Mouse (Mus musculus) embryonic stem cell, embryonic (primary cell): ENCODE results near the gene Ptcd2.

ENCODE experiments used
- CTCF ChIA-PET, 4 experiments: fragments of 300-600 bp in 2 of 4; fragments of 350-600 bp in 2 of 4; sonication (Branson Sonifier 250); formaldehyde crosslinking; loops; one replicate each; lab custom pipeline; 2022; ENCODE audit warnings: inconsistent platforms in 2 of 4; lab: Charles Lee
- POLR2A ChIA-PET, 4 experiments: fragments of 300-600 bp in 2 of 4; fragments of 350-600 bp in 2 of 4; sonication (Branson Sonifier 250); formaldehyde crosslinking; loops; one replicate each; lab custom pipeline; 2022; ENCODE audit warnings: antibody characterized with exemption in 4 of 4, inconsistent platforms in 1 of 4; lab: Charles Lee

Gene Ptcd2

DNA sequence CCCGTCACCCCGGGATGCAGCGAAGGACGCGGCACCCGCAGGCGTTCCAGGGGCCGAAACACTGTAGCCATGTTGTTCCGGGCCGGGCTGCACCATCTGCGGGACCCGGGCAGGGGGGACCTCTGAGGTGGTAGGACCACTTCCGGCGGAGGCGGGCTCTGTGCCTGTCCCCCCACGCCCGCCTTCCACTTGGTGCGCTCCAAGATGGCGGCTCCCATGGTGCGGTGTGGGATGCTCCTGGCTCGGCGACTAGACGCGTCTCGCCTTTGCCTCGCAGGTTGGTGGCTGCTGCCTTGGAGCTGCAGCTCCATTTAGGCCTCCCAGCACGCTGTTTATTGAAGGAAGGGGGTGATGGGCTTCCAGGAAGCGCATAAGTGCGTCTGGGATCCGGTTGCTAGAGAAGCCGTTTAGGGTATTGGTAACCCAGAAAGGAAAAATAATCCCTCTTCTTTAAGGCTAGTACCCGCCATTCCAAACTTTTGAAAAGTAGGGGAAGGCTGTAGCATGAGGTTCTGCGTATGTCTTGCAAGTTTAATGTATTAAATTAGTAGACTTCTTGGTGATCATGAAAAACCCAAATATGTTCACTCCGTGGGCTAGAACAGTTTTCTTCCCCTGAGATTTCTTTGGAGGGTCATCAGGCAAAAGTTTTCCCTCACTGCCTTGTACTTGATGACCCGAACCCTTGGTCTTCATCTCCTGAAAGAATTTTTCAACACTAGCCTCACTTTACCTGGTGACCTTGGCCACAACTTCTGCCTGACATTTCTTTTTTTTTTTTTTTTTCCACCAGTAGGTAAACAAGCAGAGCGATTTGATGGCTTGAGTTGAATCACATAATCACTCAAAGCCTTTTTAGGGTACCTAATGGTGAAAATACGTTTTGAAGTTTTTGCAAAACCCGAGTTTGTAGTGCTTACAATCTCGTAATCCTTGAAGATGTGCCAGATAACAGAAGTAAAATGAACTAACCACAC is at the start of gene Ptcd2, which contains the start of gene Mrps27:
Gene Ptcd2, minus strand, starts transcription at position 107 of the 977 bp plus-strand sequence.
Gene Mrps27, plus strand, starts transcription at position 188 of the 977 bp plus-strand sequence.
- CTCF ChIA-PET, result interaction anchor here in 2 of 4 experiments (1.1 to 1.6 kb wide), 3 partner anchors 8 to 98 kb away, joined by 3 read pairs; no protein-coding TSS in a partner anchor
- POLR2A ChIA-PET, result interaction anchor here in 2 of 4 experiments (1.0 to 2.3 kb wide), 8 partner anchors 8 to 40 kb away, joined by 3 to 15 read pairs (median 3); no protein-coding TSS in a partner anchor

- ChIA-PET POLR2A (interaction anchor here in 1 of 4 experiments (1.3 kb wide), 1 partner anchor 16 kb away, joined by 6 read pairs; no protein-coding TSS in a partner anchor), CTCF (interaction anchor here in 2 of 4 experiments (0.8 to 1.2 kb wide), 2 partner anchors 18 to 120 kb away, joined by 3 read pairs; no protein-coding TSS in a partner anchor)
Observed at GRCm38 (mm10) chr13:99393128-99393527, 48.6 kb upstream of the Ptcd2 start.

DNA sequence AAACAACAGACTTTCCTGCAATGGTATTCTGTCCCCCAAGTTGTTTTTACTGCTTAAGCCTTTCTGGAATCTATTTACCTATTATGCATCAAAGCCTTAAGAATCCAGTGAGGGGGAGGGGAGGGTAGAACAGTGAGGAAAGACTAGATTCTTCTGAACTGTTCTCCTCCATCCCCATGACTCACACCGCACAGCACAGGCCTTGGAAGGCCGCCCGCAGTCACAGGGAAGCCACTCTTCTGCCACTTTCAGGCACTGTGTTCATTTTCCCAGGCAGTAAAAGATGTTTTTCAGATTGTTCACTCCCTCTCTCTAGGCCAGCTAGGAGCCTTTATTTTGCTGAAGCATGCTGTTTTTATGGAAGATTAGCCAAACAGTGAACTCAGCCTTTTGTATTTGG is 46.9 kb upstream of the Ptcd2 start:
- CTCF ChIA-PET, result interaction anchor here in 2 of 4 experiments (0.5 to 1.9 kb wide), 3 partner anchors 16 to 169 kb away, joined by 3 to 6 read pairs (median 5); no protein-coding TSS in a partner anchor

DNA sequence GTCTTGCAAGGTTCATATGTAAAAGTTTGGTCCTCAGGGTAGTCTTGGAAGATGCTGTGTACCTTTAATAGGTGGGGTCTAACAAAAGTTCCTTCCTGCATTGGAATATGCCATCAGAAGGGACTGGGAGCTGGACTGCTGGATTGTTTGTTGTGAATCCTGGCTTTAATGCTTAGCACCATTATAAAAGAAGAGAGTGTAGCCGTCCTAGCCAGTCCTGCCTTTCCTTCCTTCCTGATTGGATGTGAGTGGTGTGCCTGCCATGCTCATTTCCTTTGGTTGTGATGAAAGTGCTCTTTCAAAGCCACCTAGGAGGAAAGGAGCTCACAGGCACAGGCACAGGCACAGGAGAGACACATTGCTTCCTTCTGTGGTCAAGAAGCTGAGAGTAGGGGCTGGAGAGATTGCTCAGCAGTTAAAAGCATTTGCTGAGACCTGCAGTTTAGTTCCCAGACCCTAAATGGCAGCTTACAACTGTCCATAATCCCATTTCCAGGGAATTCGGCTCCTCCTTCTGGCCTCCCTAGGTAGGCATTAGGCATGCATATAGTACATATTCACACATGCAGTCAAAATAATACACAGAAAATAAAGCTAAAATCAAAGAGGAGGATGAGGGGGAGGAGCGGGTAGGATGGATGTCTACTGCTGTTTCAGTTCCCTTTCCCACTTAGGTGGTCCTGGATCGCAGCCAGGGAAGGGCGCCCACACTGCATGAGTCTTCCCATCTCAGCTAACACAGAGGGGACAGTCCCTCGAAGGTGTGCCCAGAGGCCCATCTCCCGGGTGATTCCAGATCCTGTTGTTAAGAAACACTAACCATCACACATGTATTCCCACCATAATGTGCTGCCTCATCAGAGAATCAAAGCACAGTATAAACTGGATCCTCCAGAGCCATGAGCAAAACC is 43.7 kb upstream of the Ptcd2 start:
- ChIA-PET CTCF (no interaction called here), POLR2A (no interaction called here)

More for the DNA sequence above, 46.9 kb upstream of the Ptcd2 start:
- POLR2A ChIA-PET, result interaction anchor here in 3 of 4 experiments (0.5 to 1.6 kb wide), 4 partner anchors 9 to 434 kb away, joined by 3 to 4 read pairs (median 4); no protein-coding TSS in a partner anchor

GRCm38 (mm10) chr13:99386341-99386740 is 41.8 kb upstream of the Ptcd2 start:
- CTCF ChIA-PET, result interaction anchor here in 1 of 4 experiments (0.5 kb wide), 1 partner anchor 67 kb away, joined by 6 read pairs; no protein-coding TSS in a partner anchor

DNA sequence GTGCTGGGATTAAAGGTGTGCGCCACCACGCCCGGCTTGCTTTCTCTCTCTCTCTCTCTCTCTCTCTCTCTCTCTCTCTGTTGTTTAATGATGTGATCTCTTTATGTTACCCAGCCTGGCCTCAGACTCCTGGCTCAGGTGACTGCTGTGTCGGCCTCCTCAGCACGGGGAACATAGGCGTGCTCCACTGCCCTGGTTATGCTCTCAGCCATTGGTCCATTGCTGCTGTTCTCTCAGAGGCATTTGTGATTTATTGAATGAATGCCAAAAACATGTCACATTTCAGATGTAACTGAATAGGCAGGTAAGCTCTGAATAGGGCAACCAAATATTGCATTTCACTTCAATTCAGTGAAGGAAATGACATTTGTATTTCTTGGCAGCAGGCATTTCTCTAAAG is 41.4 kb upstream of the Ptcd2 start:
- ChIA-PET CTCF (no interaction called here), POLR2A (interaction anchor here in 1 of 4 experiments (0.7 kb wide), 1 partner anchor 450 kb away, joined by 3 read pairs; no protein-coding TSS in a partner anchor)

More at GRCm38 (mm10) chr13:99386341-99386740, 41.8 kb upstream of the Ptcd2 start:
- POLR2A ChIA-PET, result no interaction called here

GRCm38 (mm10) chr13:99384555-99385203 is 40.2 kb upstream of the Ptcd2 start:
- POLR2A ChIA-PET, result interaction anchor here in 3 of 4 experiments (0.6 to 1.6 kb wide), 7 partner anchors 10 to 131 kb away, joined by 3 to 4 read pairs (median 4); no protein-coding TSS in a partner anchor

GRCm38 (mm10) chr13:99382373-99382772 is 37.9 kb upstream of the Ptcd2 start:
- POLR2A ChIA-PET, result interaction anchor here in 1 of 4 experiments (1.2 kb wide), 1 partner anchor 9 kb away, joined by 4 read pairs; no protein-coding TSS in a partner anchor
- CTCF ChIA-PET, result interaction anchor here in 1 of 4 experiments (0.9 kb wide), 1 partner anchor 29 kb away, joined by 3 read pairs; no protein-coding TSS in a partner anchor

More at GRCm38 (mm10) chr13:99384555-99385203, 40.2 kb upstream of the Ptcd2 start:
- CTCF ChIA-PET, result interaction anchor here in 3 of 4 experiments (1.5 to 2.1 kb wide), 4 partner anchors 9 to 32 kb away, joined by 5 to 14 read pairs (median 8); no protein-coding TSS in a partner anchor

DNA sequence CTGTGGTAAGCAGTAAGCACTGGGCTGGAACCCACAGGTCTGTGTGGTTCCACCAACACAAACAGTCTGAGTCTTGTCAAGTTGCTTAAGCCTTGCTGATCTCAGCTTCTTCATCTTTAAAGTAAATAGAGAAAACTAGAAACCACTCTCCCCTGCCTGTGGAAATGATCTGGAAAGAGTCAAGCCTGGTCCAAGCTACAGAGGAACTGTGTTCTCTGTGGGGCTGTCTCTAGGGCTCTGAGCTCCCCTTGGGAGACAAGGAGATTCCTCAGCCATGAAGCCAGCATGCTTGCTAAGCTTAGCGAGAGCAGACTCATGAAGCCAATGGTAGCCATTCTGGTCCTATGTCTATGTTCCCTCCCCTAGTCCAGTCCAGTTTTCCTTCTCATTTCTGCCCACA is 33.7 kb upstream of the Ptcd2 start:
- CTCF ChIA-PET, result interaction anchor here in 2 of 4 experiments (0.6 to 1.7 kb wide), 3 partner anchors 25 to 457 kb away, joined by 3 to 4 read pairs (median 3); no protein-coding TSS in a partner anchor

DNA sequence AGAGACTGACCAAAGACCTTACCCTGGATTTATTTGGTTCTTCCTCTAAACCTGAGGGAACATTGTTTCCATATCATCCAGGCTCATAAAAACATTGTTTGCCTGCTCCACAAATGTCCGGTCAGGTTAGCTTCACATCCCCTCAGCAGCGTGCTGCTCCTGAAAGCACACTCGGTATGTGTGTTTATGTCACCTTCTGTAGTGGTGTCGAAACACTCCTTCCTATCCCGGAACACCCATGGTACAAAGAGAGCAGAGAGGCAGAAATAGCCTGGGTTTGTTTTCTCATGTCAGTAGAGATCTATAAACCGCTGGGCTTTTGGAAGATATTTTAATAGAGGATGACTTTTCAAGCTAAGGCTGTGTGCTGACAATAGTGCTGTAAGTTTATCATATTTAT is 32.5 kb upstream of the Ptcd2 start:
- CTCF ChIA-PET, result interaction anchor here in 1 of 4 experiments (1.7 kb wide), 1 partner anchor 24 kb away, joined by 4 read pairs; no protein-coding TSS in a partner anchor
- POLR2A ChIA-PET, result interaction anchor here in 2 of 4 experiments (1.5 to 4.5 kb wide), 2 partner anchors 11 to 74 kb away, joined by 3 to 20 read pairs; no protein-coding TSS in a partner anchor

More for the DNA sequence above, 33.7 kb upstream of the Ptcd2 start:
- POLR2A ChIA-PET, result interaction anchor here in 1 of 4 experiments (1.3 to 4.5 kb wide), 2 partner anchors 12 to 25 kb away, joined by 4 to 20 read pairs; no protein-coding TSS in a partner anchor

GRCm38 (mm10) chr13:99375550-99375949 is 31.0 kb upstream of the Ptcd2 start:
- CTCF ChIA-PET, result interaction anchor here (0.5 to 1.9 kb wide), 60 partner anchors 8 to 1329 kb away, joined by 3 to 19 read pairs (median 3); partner anchors contain the start of gene Cartpt (in 1 of the 4)
- POLR2A ChIA-PET, result interaction anchor here (0.5 to 4.5 kb wide), 15 partner anchors 9 to 462 kb away, joined by 3 to 20 read pairs (median 3); no protein-coding TSS in a partner anchor

DNA sequence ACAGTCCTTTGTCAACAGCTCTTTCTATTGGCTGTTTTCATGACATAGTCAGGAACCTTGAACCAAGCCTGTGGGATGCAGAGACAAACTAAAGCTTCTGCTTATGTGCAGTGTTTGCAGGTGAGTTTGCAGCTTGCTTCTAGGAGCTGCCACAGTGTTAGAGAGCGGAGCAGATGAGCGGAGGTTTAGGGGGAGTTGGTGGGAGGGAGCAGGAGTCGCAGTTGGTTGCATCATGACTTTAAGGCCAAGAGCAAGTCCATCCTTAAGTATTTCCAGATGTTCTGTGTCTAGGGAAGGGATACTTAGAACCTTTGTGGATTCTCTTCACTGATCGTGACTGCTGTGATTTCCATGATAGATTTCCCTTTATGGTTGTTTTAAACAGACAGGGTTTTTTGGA is 29.7 kb upstream of the Ptcd2 start:
- CTCF ChIA-PET, result interaction anchor here in 3 of 4 experiments (0.6 to 1.9 kb wide), 9 partner anchors 12 to 468 kb away, joined by 3 to 15 read pairs (median 3); no protein-coding TSS in a partner anchor
- POLR2A ChIA-PET, result interaction anchor here in 2 of 4 experiments (1.0 to 4.5 kb wide), 4 partner anchors 8 to 101 kb away, joined by 3 to 20 read pairs (median 8); no protein-coding TSS in a partner anchor

- POLR2A ChIA-PET, result interaction anchor here in 3 of 4 experiments (0.7 to 2.4 kb wide), 4 partner anchors 16 to 102 kb away, joined by 3 to 11 read pairs (median 4); no protein-coding TSS in a partner anchor
- CTCF ChIA-PET, result interaction anchor here in 2 of 4 experiments (0.6 to 1.4 kb wide), 4 partner anchors 18 to 468 kb away, joined by 3 to 4 read pairs (median 3); no protein-coding TSS in a partner anchor
Observed at GRCm38 (mm10) chr13:99373684-99374083, 29.2 kb upstream of the Ptcd2 start.

DNA sequence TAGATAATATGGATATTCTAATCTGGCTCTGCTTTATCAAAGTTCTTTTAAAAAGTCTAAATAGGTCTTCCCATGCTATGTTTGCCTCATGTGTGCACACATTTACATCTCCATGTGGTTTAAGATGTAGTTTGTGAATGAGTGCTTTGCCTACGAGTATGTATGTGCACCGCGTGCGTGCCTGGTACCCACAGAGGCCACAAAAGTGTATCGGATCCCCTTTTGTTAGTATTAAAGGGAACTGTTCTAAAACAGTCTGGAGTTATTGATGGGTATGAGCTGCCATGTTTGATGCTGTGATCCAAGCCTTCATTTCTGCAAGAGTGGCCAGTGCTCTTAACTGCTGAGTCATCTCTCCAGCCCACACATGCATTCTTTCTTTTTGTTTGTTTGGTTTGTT is 26.8 kb upstream of the Ptcd2 start:
- CTCF ChIA-PET, result no interaction called here
- POLR2A ChIA-PET, result no interaction called here

GRCm38 (mm10) chr13:99369103-99369502 is 24.6 kb upstream of the Ptcd2 start:
- CTCF ChIA-PET, result interaction anchor here in 1 of 4 experiments (0.8 to 2.0 kb wide), 2 partner anchors 16 to 468 kb away, joined by 3 to 8 read pairs; no protein-coding TSS in a partner anchor
- POLR2A ChIA-PET, result interaction anchor here in 3 of 4 experiments (0.7 to 5.3 kb wide), 6 partner anchors 7 to 72 kb away, joined by 3 to 23 read pairs (median 4); no protein-coding TSS in a partner anchor
